Mouse (Mus musculus) thymus, adult 2 months (tissue): ENCODE results near the gene Shq1.

ENCODE experiments used
- CTCF ChIP-seq: fragments of 200-500 bp; IDR thresholded peaks from 2 replicates; pipeline ENCODE4 v1.5.1; 2012; ENCODE audit warnings: mild to moderate bottlenecking, control low read depth, low read length, moderate library complexity, borderline replicate concordance; ENCODE audit not compliant: control insufficient read depth, poor library complexity, insufficient read depth; ENCODE audit errors: extremely low read depth
- POLR2A ChIP-seq: fragments of 200-500 bp; IDR thresholded peaks from 2 replicates; pipeline ENCODE4 v1.6.1; 2012; ENCODE audit warnings: mild to moderate bottlenecking, low read length, control low read depth, moderate library complexity; ENCODE audit not compliant: control insufficient read depth, poor library complexity, insufficient read depth; ENCODE audit errors: extremely low read depth

DNA sequence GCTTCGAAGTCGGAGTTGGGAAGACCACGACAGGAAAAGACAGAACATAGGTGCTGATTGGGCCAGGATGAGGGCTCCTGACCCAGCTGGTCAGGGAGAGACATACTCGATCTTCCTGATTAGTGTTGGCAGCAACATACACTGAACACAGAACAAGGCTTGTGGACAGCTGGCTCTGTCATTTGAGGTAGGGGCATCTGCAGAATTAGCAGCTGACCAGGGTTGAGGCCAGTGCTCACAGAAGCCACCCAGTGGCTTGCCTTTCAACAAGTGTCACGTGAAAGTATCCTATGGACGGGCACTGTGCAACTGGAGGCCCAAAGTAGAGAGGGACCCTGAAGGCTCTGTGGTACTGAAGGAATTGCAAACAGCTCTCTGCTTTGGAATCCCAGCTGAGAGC, 104.2 kb downstream of the Shq1 start:
- TF ChIP-seq POLR2A, result no peak
- TF ChIP-seq CTCF, result no peak
